Mouse (Mus musculus): ENCODE data around the gene Smyd4.

- TF ChIP-seq USF1 (IDR thresholded peaks at IDR 0.05; ENCODE audit: low read depth): no peak
- no peak for TF ChIP-seq CTCF (IDR thresholded peaks at IDR 0.05; ENCODE audit: control insufficient read depth, insufficient read depth, insufficient read length)
- TF ChIP-seq CEBPB (IDR thresholded peaks at IDR 0.05; ENCODE audit: low read depth): no peak
- TF ChIP-seq MYOD1 (IDR thresholded peaks at IDR 0.05; ENCODE audit: control insufficient read depth, insufficient read length, low read depth): peak; percentile 71
- no peak for TF ChIP-seq MAX (IDR thresholded peaks at IDR 0.05)
- no peak for TF ChIP-seq MYOG (IDR thresholded peaks at IDR 0.05; ENCODE audit: control insufficient read depth, extremely low read depth, insufficient read length)
Measured at GRCm38 (mm10) chr11:75423091-75423490, 74.9 kb downstream of the Smyd4 start.
